Mouse (Mus musculus): ENCODE results near the gene Crb2. TPM values are rescaled to one million over a fixed set of nuclear protein-coding genes. Genes with fewer than 3 reads are reported as not detected.

Gene Crb2
- polyA plus RNA-seq, 1 experiment from 2014 or later, result 3.1 TPM

DNA sequence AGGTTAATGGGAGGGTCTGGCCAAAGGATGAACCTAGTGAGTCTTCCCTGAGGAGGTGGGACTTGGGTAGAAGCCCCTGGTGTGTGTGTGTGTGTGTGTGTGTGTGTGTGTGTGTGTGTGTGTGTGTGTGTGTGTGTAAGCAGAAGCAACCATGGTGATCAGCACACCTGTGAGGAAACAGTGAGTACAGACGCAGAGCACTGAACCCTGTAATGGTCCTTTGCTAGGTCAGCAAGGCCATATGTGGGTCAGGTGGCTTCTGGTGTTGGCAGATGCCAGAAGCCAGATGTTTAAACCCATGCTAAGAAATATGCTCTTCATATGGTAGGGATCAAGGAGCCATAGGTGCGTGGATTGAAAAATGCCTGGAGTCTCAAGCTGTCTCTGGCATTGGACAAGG is 11.5 kb upstream of the Crb2 start:
- H3K9ac ChIP-seq (ENCODE audit: low read depth, low read length), result no peak overlapping the region

DNA sequence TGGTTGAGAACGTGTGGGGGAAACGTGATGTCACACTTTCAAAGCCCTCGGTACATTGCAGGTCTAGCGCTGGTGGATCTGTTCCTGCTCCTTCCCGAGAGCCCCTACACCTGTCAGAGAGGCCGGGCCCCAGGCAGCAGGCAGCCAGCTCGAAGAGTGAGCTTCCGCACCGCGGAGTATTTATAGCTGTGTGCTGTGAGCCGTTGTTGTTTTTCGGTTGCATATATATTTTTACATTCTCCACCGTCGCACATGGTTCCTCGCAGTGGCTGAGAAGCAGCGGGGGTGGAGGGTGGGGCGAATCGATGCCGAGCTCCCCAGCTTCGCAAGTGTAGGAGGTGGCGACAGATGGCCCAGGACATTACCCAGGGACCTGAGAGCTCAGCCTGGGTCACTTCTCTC is 11.0 kb upstream of the Crb2 start:
- Histone ChIP-seq H3K4me3 (replicated peaks; ENCODE audit: low read depth, low read length) (no peak overlapping the region), H3K9me3 (replicated peaks; ENCODE audit: low read length) (no peaks in the 10 kb centered on the region), H3K27me3 (ENCODE audit: insufficient read depth, low read length) (no peaks in the 10 kb centered on the region), H3K4me2 (ENCODE audit: low read length) (no peak overlapping the region), H3K27ac (no peak overlapping the region), H3K9ac (ENCODE audit: low read depth, low read length) (no peak overlapping the region), H3K4me1 (replicated peaks; ENCODE audit: insufficient read depth, low read length) (peaks cover 23% of the 10 kb centered on the region), H3K36me3 (ENCODE audit: insufficient read depth, low read length) (no peaks in the 10 kb centered on the region)
- ATAC-seq (replicated peaks; ENCODE audit: low FRiP score, low read depth), result no peak
- WGBS, result 26% methylated on average over 21 of the region's 21 CpGs
- no peak for DNase-seq (ENCODE audit: low spot score)
- no peak for TF ChIP-seq CTCF (IDR thresholded peaks at IDR 0.05; ENCODE audit: low read depth)

More for the DNA sequence above, 11.5 kb upstream of the Crb2 start:
- ATAC-seq (replicated peaks; ENCODE audit: low FRiP score, low read depth), result no peak
- H3K27me3 ChIP-seq (ENCODE audit: insufficient read depth, low read length), result no peaks in the 10 kb centered on the region
- no peak for TF ChIP-seq CTCF (IDR thresholded peaks at IDR 0.05; ENCODE audit: low read depth)
- 92% methylated on average over 2 of the region's 2 CpGs for WGBS
- no peaks in the 10 kb centered on the region for H3K36me3 ChIP-seq (ENCODE audit: insufficient read depth, low read length)
- no peak overlapping the region for H3K4me2 ChIP-seq (ENCODE audit: low read length)
- peaks cover 23% of the 10 kb centered on the region for H3K4me1 ChIP-seq (replicated peaks; ENCODE audit: insufficient read depth, low read length)
- H3K27ac ChIP-seq, result no peak overlapping the region
- H3K4me3 ChIP-seq (replicated peaks; ENCODE audit: low read depth, low read length), result no peak overlapping the region
- no peaks in the 10 kb centered on the region for H3K9me3 ChIP-seq (replicated peaks; ENCODE audit: low read length)
- DNase-seq (ENCODE audit: low spot score), result no peak

DNA sequence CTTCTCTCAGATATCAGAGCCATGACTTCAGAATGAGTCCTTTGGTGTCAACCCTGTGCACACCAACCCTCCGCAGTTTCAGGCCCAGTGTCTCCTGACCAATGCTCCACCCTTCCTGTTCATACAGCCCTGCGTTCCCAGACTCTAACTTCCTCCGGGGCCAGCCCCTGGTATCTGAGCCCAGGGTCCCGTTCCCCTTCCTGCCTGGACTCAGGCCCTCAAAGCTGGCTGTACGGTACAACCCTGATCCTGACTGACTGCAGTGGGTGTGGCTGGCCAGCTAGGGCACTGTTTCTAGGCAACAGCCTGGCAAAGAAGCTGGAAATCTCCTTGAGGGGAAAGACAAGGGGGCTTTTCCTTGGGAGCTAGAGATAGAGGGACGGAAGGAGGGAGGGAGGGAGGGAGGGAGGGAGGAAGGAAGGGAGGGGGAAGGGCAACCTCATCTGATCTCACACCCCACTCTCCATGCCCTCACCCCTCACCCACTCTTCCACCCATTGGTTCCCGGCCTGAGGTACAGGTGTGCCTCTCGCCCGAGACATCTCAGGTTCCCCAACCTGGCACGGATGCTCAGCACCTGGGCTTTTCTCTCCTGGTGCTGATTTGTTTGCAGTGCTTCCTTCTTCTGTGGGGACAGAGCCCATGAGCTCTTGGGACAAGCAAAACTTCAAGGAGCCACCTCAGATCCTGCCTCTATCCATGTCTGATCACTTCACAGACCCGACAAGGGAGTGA is 9.9 kb upstream of the Crb2 start:
- DNase-seq (ENCODE audit: low spot score), result no peak
- no peak for TF ChIP-seq CTCF (IDR thresholded peaks at IDR 0.05; ENCODE audit: low read depth)
- no peak overlapping the region for H3K4me3 ChIP-seq (replicated peaks; ENCODE audit: low read depth, low read length)
- H3K36me3 ChIP-seq (ENCODE audit: insufficient read depth, low read length), result no peaks in the 10 kb centered on the region
- no peak for ATAC-seq (replicated peaks; ENCODE audit: low FRiP score, low read depth)
- no peak overlapping the region for H3K27ac ChIP-seq
- no peak overlapping the region for H3K9ac ChIP-seq (ENCODE audit: low read depth, low read length)
- H3K9me3 ChIP-seq (replicated peaks; ENCODE audit: low read length), result no peaks in the 10 kb centered on the region
- H3K4me2 ChIP-seq (ENCODE audit: low read length), result no peak overlapping the region
- H3K27me3 ChIP-seq (ENCODE audit: insufficient read depth, low read length), result no peaks in the 10 kb centered on the region
- H3K4me1 ChIP-seq (replicated peaks; ENCODE audit: insufficient read depth, low read length), result peaks cover 23% of the 10 kb centered on the region
- WGBS, result 62% methylated on average over 10 of the region's 11 CpGs

DNA sequence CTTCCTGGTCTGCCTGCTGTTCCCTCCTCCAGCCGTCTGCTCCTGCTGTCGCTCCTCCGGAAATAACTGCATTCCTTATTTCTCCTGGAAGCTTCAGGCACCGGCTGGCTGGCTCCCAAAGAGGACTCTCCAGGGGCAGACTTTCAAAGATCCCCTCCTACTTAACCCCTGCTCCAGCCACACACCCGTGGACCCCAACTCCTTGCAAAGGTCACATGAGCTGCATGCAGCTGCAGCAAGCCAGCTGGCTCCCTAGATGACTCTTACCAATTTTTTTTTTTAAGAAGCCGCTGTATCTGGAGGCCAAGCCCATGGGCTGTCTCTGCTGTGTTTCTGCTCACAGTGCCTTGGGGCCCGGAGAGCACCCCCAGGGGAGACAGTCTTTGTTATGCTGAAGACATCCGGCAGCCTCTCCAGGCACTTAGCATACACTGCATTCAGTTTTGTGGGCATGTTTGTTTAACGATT is 8.9 kb upstream of the Crb2 start:
- no peak for TF ChIP-seq CTCF (IDR thresholded peaks at IDR 0.05; ENCODE audit: low read depth)
- no peak for ATAC-seq (replicated peaks; ENCODE audit: low FRiP score, low read depth)
- Histone ChIP-seq H3K4me3 (replicated peaks; ENCODE audit: low read depth, low read length) (no peak overlapping the region), H3K9ac (ENCODE audit: low read depth, low read length) (no peak overlapping the region), H3K4me2 (ENCODE audit: low read length) (no peak overlapping the region), H3K4me1 (replicated peaks; ENCODE audit: insufficient read depth, low read length) (peaks cover 23% of the 10 kb centered on the region), H3K27ac (no peak overlapping the region), H3K9me3 (replicated peaks; ENCODE audit: low read length) (no peaks in the 10 kb centered on the region), H3K36me3 (ENCODE audit: insufficient read depth, low read length) (no peaks in the 10 kb centered on the region), H3K27me3 (ENCODE audit: insufficient read depth, low read length) (no peaks in the 10 kb centered on the region)
- 7% methylated on average over 9 of the region's 9 CpGs for WGBS
- DNase-seq (ENCODE audit: low spot score), result peak; percentile 85

DNA sequence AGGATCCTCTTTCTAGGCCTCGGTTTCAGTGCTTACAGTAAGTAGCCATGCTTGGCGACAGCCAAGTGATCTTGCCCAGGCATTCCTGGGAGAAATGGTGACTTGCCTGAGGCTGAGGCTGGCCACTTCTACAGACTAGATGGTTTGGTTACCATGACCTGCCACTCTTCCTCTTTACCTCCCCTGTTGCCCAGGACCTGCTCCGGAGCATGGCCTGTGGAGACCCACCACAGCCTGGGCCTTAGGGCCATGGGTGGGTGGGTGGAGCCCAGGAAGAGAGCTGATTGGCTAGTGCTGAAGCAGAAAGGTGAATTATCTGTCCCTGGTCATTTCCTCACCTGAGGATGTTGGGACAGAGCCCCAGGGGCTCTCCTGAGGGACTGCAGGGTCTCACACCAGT is 8.3 kb upstream of the Crb2 start:
- WGBS, result 76% methylated on average over 3 of the region's 3 CpGs
- no peaks in the 10 kb centered on the region for H3K9me3 ChIP-seq (replicated peaks; ENCODE audit: low read length)
- H3K4me2 ChIP-seq (ENCODE audit: low read length), result no peak overlapping the region
- H3K27me3 ChIP-seq (ENCODE audit: insufficient read depth, low read length), result no peaks in the 10 kb centered on the region
- H3K9ac ChIP-seq (ENCODE audit: low read depth, low read length), result no peak overlapping the region
- no peak overlapping the region for H3K27ac ChIP-seq
- no peak overlapping the region for H3K4me3 ChIP-seq (replicated peaks; ENCODE audit: low read depth, low read length)
- DNase-seq (ENCODE audit: low spot score) (no peak), ATAC-seq (replicated peaks; ENCODE audit: low FRiP score, low read depth) (no peak)
- H3K4me1 ChIP-seq (replicated peaks; ENCODE audit: insufficient read depth, low read length), result peaks cover 23% of the 10 kb centered on the region
- no peaks in the 10 kb centered on the region for H3K36me3 ChIP-seq (ENCODE audit: insufficient read depth, low read length)
- TF ChIP-seq CTCF (IDR thresholded peaks at IDR 0.05; ENCODE audit: low read depth), result no peak

DNA sequence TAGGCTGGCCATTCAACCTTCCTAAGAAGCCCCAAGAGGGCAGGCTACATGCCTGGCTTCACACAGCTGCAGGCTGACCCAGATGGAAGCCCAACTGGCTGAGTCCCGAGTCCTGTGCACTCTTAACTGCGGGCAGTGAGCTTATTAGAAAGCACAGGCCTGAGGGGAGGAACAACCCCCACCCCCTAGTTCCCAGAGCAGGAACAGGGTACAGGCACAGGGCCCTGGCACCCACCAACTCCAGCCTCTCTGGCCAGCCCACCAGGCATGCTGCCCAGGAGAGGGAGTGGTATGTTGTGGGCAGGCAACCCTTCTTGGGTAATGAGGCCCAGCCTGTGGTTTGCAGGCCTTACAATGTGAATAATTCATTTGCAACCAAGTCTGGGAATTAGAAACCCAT is 7.1 kb upstream of the Crb2 start:
- Histone ChIP-seq H3K36me3 (ENCODE audit: insufficient read depth, low read length) (no peaks in the 10 kb centered on the region), H3K27ac (no peak overlapping the region), H3K4me1 (replicated peaks; ENCODE audit: insufficient read depth, low read length) (peaks cover 23% of the 10 kb centered on the region), H3K4me2 (ENCODE audit: low read length) (no peak overlapping the region), H3K9ac (ENCODE audit: low read depth, low read length) (no peak overlapping the region), H3K27me3 (ENCODE audit: insufficient read depth, low read length) (no peaks in the 10 kb centered on the region), H3K4me3 (replicated peaks; ENCODE audit: low read depth, low read length) (no peak overlapping the region), H3K9me3 (replicated peaks; ENCODE audit: low read length) (no peaks in the 10 kb centered on the region)
- no peak for TF ChIP-seq CTCF (IDR thresholded peaks at IDR 0.05; ENCODE audit: low read depth)
- WGBS, result 29% methylated on average over 2 of the region's 2 CpGs
- no peak for DNase-seq (ENCODE audit: low spot score)
- ATAC-seq (replicated peaks; ENCODE audit: low FRiP score, low read depth), result 0 out of 2 replicates have a peak, but pooled peaks have one; percentile 9

All from kidney, postnatal 0 days (tissue).